Mouse (Mus musculus): ENCODE data around the gene Gldc.

- no peak for TF ChIP-seq CTCF (IDR thresholded peaks at IDR 0.05; ENCODE audit: control insufficient read depth, insufficient read depth, low read length)
- no peak for TF ChIP-seq POLR2A (IDR thresholded peaks at IDR 0.05; ENCODE audit: borderline replicate concordance, control insufficient read depth, low read depth, low read length)
These were observed 72.6 kb downstream of the Gldc start for GRCm38 (mm10) chr19:30102620-30103019.

Data from bone marrow, adult 2 months (tissue).